8 mouse cellular contexts compared by ENCODE assay signal in the genomic region with DNA sequence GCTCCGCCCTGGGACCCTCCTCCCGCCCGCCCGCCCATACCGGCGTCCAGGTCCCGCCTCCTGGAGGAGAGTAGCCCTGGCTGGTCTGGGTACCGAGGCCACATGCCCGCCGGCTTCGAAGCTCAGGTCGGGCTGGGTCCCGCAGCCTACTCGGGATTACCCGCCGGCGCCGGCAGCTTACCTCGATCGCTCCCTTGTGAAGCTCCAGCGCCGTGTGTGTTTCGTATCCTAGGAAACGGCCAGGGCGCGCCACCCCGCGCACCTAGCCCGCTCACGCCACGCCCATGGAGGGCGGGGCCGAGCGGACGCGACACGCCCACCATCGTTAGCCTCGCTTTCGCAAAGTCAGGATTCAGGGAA. TPM values are rescaled to one million over a fixed set of nuclear protein-coding genes. Genes with fewer than 3 reads are reported as not detected.
DNase-seq lines count a peak whose midpoint lies in the region; ATAC-seq and TF ChIP-seq lines count a peak whose summit lies in the region.

Gene Mak, minus strand, starts transcription at position 286 of the 360 bp plus-strand sequence.

- under 1% methylated on average over 37 of the region's 40 CpGs for WGBS in forebrain, embryonic 12.5 days
- WGBS in hindbrain, postnatal 0 days: 1% methylated on average over 39 of the region's 40 CpGs

- no peaks in the 10 kb centered on the region for H3K36me3 ChIP-seq in forebrain, embryonic 12.5 days (replicated peaks)
- no peaks in the 10 kb centered on the region for H3K36me3 ChIP-seq in hindbrain, postnatal 0 days (ENCODE audit: insufficient read depth, low read length)

- intact Hi-C loops in left cerebral cortex, adult 2 months (cut with DNase I): no loop called here

- H3K4me2 ChIP-seq in forebrain, embryonic 12.5 days: peak within 1 kb of the TSS; percentile 80
- H3K4me2 ChIP-seq in hindbrain, postnatal 0 days (ENCODE audit: low read depth, low read length): peak within 1 kb of the TSS; percentile 69

- peak; percentile 89 for DNase-seq in ES-CJ7 (ENCODE audit: low read depth, low spot score)
- peak; percentile 74 for DNase-seq in c-Kit-positive CD71-positive TER-119-negative erythroid progenitor cells, embryonic 14.5 days (ENCODE audit: low read depth)
- DNase-seq in hindbrain, postnatal 0 days (ENCODE audit: low spot score): peak; percentile 88
- peak; percentile 72 to 78 for DNase-seq in left cerebral cortex, adult 2 months (ENCODE audit: extremely low spot score in 1 of 2, low spot score in 2 of 2)
- DNase-seq in lung, postnatal 4 days: peak; percentile 72 to 77
- peak; percentile 70 to 76 for DNase-seq in right cerebral cortex, adult 2 months (ENCODE audit: low spot score in 2 of 2)
- peak; percentile 58 for DNase-seq in urinary bladder, postnatal 14 days (ENCODE audit: low spot score)

- no peak for TF ChIP-seq CTCF in hindbrain, postnatal 0 days (IDR thresholded peaks at IDR 0.05; ENCODE audit: low read depth)
- TF ChIP-seq CTCF in left cerebral cortex, adult 2 months (IDR thresholded peaks at IDR 0.05): no peak

- peaks cover 15% of the 10 kb centered on the region for H3K4me1 ChIP-seq in forebrain, embryonic 12.5 days
- H3K4me1 ChIP-seq in hindbrain, postnatal 0 days (ENCODE audit: insufficient read depth, low read length): no peaks in the 10 kb centered on the region

- ATAC-seq in forebrain, embryonic 12.5 days (ENCODE audit: low FRiP score): peak; percentile 93
- peak; percentile 92 for ATAC-seq in hindbrain, postnatal 0 days

- H3K4me3 ChIP-seq in forebrain, embryonic 12.5 days (replicated peaks): peak within 1 kb of the TSS; percentile 51
- H3K4me3 ChIP-seq in hindbrain, postnatal 0 days (ENCODE audit: low read length): peak within 1 kb of the TSS; percentile 52
- H3K4me3 ChIP-seq in left cerebral cortex, adult 2 months: peak within 1 kb of the TSS; percentile 50

- peaks cover 64% of the 10 kb centered on the region for H3K27me3 ChIP-seq in forebrain, embryonic 12.5 days
- 0 out of 2 replicates have a peak, but pooled peaks cover 7% of the 10 kb centered on the region for H3K27me3 ChIP-seq in hindbrain, postnatal 0 days (ENCODE audit: insufficient read depth, low read length)

- H3K27ac ChIP-seq in forebrain, embryonic 12.5 days: no peak within 1 kb of the TSS
- no peak within 1 kb of the TSS for H3K27ac ChIP-seq in hindbrain, postnatal 0 days
- H3K27ac ChIP-seq in left cerebral cortex, adult 2 months: no peak within 1 kb of the TSS

- H3K9me3 ChIP-seq in forebrain, embryonic 12.5 days: no peaks in the 10 kb centered on the region
- no peaks in the 10 kb centered on the region for H3K9me3 ChIP-seq in hindbrain, postnatal 0 days (ENCODE audit: low read length)

- peak within 1 kb of the TSS; percentile 45 for H3K9ac ChIP-seq in forebrain, embryonic 12.5 days
- H3K9ac ChIP-seq in hindbrain, postnatal 0 days (replicated peaks; ENCODE audit: low read length): peak within 1 kb of the TSS; percentile 41

RNA-seq across cellular contexts. Expression of gene Mak, which starts in this region (rescaled TPM):
- 0.78 and 0.91 TPM in 2 replicates for polyA plus RNA-seq in forebrain, embryonic 12.5 days (2016; fragmentation: Nextera tagmentation; extraction: Ambion mirVana)
- 0.18 and 1.2 TPM in 2 replicates for total RNA-seq in hindbrain, postnatal 0 days (2014; rRNA removed)
- polyA plus RNA-seq in hindbrain, postnatal 0 days (2015; fragmentation: Nextera tagmentation; extraction: Ambion mirVana): 1.3 and 1.4 TPM in 2 replicates
- 1 to 10 TPM; 3.1 to 3.9 TPM for total RNA-seq in left cerebral cortex, adult 2 months (2021)

Comparison
In these comparisons a context has a peak if more than half of its experiments do, and no peak if none do; other contexts are left out.
1. Peak in ATAC-seq, H3K4me3 ChIP-seq, H3K9ac ChIP-seq and H3K4me2 ChIP-seq in forebrain, embryonic 12.5 days; RNA of the gene not detected or under 1 TPM.